Mouse (Mus musculus) bone marrow, adult 2 months (tissue): ENCODE results near the gene Lyst.

ENCODE experiments used
- CTCF ChIP-seq: fragments of 200-500 bp; IDR thresholded peaks from 2 replicates; pipeline ENCODE4 v1.5.1; 2011; ENCODE audit warnings: low read length, control low read depth; ENCODE audit not compliant: control insufficient read depth, insufficient read depth
- POLR2A ChIP-seq: fragments of 200-500 bp; IDR thresholded peaks from 2 replicates; pipeline ENCODE4 v1.6.1; 2011; ENCODE audit warnings: low read depth, mild to moderate bottlenecking, control low read depth, low read length, borderline replicate concordance; ENCODE audit not compliant: control insufficient read depth

- TF ChIP-seq POLR2A (no peak), CTCF (no peak)
Observed at GRCm38 (mm10) chr13:13810885-13811284, 220.7 kb downstream of the Lyst start.
